Mouse (Mus musculus): Measurements from ENCODE around the gene Bcl2l12. TPM values are rescaled to one million over a fixed set of nuclear protein-coding genes. Genes with fewer than 3 reads are reported as not detected.
A peak's percentile ranks its signal among the peaks of the same experiment; 100 is the strongest.

The Bcl2l12 gene
- polyA plus RNA-seq (2014; fragmentation: Nextera tagmentation; extraction: Ambion mirVana), result 60.6 and 62.9 TPM in 2 replicates

DNA sequence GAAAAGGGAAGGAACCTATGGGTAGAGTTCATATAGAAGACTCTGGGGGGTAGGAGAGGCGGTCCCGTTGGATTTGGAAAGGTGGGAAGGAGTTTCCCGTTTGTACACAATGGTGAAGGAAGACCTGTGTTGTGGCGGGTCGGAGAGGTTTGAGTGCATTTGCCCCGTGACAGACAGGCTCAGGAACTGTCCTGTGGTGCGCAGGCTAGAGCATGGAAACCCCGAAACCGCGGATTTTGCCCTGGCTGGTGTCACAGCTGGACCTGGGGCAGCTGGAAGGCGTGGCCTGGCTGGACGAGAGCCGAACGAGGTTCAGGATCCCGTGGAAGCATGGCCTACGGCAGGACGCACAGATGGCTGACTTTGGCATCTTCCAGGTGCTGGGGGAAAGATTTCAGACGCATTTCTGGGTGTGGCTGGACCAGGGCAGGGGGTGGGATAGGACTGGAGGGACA, at the start of gene Bcl2l12:
Bcl2l12 (minus strand) TSS at position 212 of the 455 bp plus-strand sequence.
- peak within 1 kb of the TSS; percentile 84 for H3K27ac ChIP-seq (ENCODE audit: low read length)
- H3K36me3 ChIP-seq (ENCODE audit: control insufficient read depth, insufficient read depth, low read length), result peaks cover 38% of the 10 kb centered on the region
- peaks cover 8% of the 10 kb centered on the region for H3K4me1 ChIP-seq (ENCODE audit: control insufficient read depth, insufficient read depth, low read length)
- peak within 1 kb of the TSS; percentile 59 for H3K9ac ChIP-seq (replicated peaks; ENCODE audit: low read depth, low read length)
- 2% methylated on average over 18 of the region's 18 CpGs for WGBS
- no peaks in the 10 kb centered on the region for H3K9me3 ChIP-seq (ENCODE audit: control insufficient read depth, low read depth, low read length)
- H3K4me3 ChIP-seq (ENCODE audit: low read depth, low read length), result peak within 1 kb of the TSS; percentile 54
- H3K4me2 ChIP-seq (replicated peaks; ENCODE audit: low read depth, low read length), result peak within 1 kb of the TSS; percentile 93
- no peaks in the 10 kb centered on the region for H3K27me3 ChIP-seq (ENCODE audit: control insufficient read depth, insufficient read depth, low read length)
- ATAC-seq (ENCODE audit: insufficient number of reproducible peaks, insufficient read depth, low FRiP score, low read depth), result no peak

DNA sequence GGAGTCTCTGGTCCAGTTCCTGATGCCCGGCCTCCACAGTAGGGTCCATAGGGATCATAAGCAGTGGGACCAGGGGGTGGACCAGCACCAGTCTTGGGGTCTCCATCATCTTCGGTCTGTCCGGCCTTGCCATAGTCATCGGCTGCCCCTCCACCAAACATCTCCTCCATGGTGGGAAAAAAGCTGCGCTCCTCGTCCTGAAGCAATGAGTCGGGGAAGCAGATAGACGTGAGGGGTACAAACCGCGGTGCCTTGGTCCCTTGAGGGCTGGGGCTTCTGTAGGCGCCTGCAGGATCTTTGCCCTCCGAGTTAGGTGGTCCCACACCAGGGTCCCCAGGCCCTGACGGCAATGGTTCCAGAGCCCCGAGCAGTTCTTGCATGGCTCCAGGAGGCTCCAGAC, 49.0 kb upstream of the Bcl2l12 start:
- WGBS, result 95% methylated on average over 14 of the region's 14 CpGs
- peaks cover 78% of the 10 kb centered on the region for H3K36me3 ChIP-seq (ENCODE audit: control insufficient read depth, insufficient read depth, low read length)
- H3K9me3 ChIP-seq (ENCODE audit: control insufficient read depth, low read depth, low read length), result no peaks in the 10 kb centered on the region
- no peak overlapping the region for H3K4me3 ChIP-seq (ENCODE audit: low read depth, low read length)
- H3K27me3 ChIP-seq (ENCODE audit: control insufficient read depth, insufficient read depth, low read length), result no peaks in the 10 kb centered on the region
- ATAC-seq (ENCODE audit: insufficient number of reproducible peaks, insufficient read depth, low FRiP score, low read depth), result no peak
- H3K27ac ChIP-seq (ENCODE audit: low read length), result no peak overlapping the region
- peaks cover 9% of the 10 kb centered on the region for H3K4me1 ChIP-seq (ENCODE audit: control insufficient read depth, insufficient read depth, low read length)
- H3K4me2 ChIP-seq (replicated peaks; ENCODE audit: low read depth, low read length), result no peak overlapping the region
- no peak overlapping the region for H3K9ac ChIP-seq (replicated peaks; ENCODE audit: low read depth, low read length)

DNA sequence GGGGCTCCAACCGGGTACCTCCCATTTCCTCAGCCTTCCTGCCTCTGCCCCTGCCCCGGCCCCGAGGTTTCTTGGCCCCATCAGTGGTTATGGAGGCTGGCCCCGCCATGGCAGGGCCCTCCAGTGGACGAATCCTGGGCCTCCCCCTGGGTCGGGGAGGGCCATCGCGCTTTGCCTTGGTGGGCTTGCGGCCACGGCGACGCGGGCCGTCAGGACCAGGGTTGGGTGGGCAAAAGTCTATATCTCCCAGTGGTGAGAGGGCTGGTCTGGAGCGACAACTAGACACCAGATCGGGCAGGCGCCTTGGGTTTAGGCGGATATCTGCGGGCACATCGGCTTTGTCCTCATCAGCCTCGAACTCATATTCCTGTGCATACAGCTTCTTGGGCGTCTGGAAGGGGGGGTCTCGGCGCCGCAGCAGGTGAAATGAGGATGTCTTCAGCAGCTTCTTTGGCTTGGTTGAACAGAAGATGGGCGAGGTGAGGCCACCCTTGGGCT, 48.4 kb upstream of the Bcl2l12 start:
- no peaks in the 10 kb centered on the region for H3K9me3 ChIP-seq (ENCODE audit: control insufficient read depth, low read depth, low read length)
- no peaks in the 10 kb centered on the region for H3K27me3 ChIP-seq (ENCODE audit: control insufficient read depth, insufficient read depth, low read length)
- peaks cover 9% of the 10 kb centered on the region for H3K4me1 ChIP-seq (ENCODE audit: control insufficient read depth, insufficient read depth, low read length)
- H3K4me3 ChIP-seq (ENCODE audit: low read depth, low read length), result no peak overlapping the region
- H3K4me2 ChIP-seq (replicated peaks; ENCODE audit: low read depth, low read length), result no peak overlapping the region
- H3K36me3 ChIP-seq (ENCODE audit: control insufficient read depth, insufficient read depth, low read length), result peaks cover 84% of the 10 kb centered on the region
- no peak for ATAC-seq (ENCODE audit: insufficient number of reproducible peaks, insufficient read depth, low FRiP score, low read depth)
- 93% methylated on average over 26 of the region's 26 CpGs for WGBS
- no peak overlapping the region for H3K9ac ChIP-seq (replicated peaks; ENCODE audit: low read depth, low read length)
- H3K27ac ChIP-seq (ENCODE audit: low read length), result no peak overlapping the region

DNA sequence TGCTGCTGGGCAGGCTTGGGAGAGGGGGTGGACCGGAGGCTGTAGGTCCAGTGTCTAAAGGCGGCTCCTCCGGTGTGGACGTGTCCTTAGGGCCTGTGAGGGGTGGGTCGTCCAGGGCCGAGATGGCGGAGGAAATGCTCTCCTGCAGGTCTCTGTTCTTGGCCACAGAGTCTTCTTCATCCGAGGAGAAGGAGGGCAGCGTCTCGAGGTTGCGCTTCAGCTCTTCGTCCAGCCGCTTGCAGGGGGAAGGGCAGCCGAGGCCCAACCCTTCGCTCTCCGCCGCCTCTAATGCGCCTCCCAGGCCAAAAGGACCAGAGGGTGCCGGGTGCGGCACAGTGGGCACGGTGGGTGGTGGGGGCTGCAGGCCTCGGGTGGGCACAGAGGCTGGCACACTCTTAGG, 47.2 kb upstream of the Bcl2l12 start:
- Histone ChIP-seq H3K27me3 (ENCODE audit: control insufficient read depth, insufficient read depth, low read length) (no peaks in the 10 kb centered on the region), H3K4me2 (replicated peaks; ENCODE audit: low read depth, low read length) (no peak overlapping the region), H3K4me1 (ENCODE audit: control insufficient read depth, insufficient read depth, low read length) (peaks cover 4% of the 10 kb centered on the region; the same call in 1 of the 2 replicates), H3K9me3 (ENCODE audit: control insufficient read depth, low read depth, low read length) (no peaks in the 10 kb centered on the region), H3K27ac (ENCODE audit: low read length) (no peak overlapping the region), H3K36me3 (ENCODE audit: control insufficient read depth, insufficient read depth, low read length) (peaks cover 96% of the 10 kb centered on the region), H3K9ac (replicated peaks; ENCODE audit: low read depth, low read length) (no peak overlapping the region), H3K4me3 (ENCODE audit: low read depth, low read length) (no peak overlapping the region)
- ATAC-seq (ENCODE audit: insufficient number of reproducible peaks, insufficient read depth, low FRiP score, low read depth), result no peak
- 96% methylated on average over 22 of the region's 22 CpGs for WGBS

DNA sequence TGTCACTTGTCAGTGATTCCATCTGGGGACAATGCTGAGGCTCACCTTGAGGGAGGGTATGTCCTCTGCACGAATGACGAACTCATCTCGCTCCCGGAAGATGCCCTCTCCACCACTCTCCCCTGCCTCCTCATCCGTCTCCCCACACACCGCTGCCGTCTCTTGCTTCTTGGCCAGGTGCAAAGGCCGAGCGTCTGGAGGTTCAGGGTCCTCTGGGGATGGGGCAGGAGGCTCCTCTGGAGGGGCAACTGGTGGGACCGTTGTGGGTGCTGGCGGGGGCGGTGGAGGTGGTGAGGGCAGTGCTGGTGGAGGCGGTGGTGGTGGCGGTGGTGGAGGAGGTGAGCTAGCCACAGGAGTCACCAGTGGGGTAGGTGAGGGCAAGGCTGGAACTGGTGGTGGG, 44.8 kb upstream of the Bcl2l12 start:
- 91% methylated on average over 14 of the region's 14 CpGs for WGBS
- no peaks in the 10 kb centered on the region for H3K4me1 ChIP-seq (ENCODE audit: control insufficient read depth, insufficient read depth, low read length)
- H3K4me2 ChIP-seq (replicated peaks; ENCODE audit: low read depth, low read length), result no peak overlapping the region
- no peak overlapping the region for H3K27ac ChIP-seq (ENCODE audit: low read length)
- H3K9me3 ChIP-seq (ENCODE audit: control insufficient read depth, low read depth, low read length), result no peaks in the 10 kb centered on the region
- H3K9ac ChIP-seq (replicated peaks; ENCODE audit: low read depth, low read length), result no peak overlapping the region
- H3K27me3 ChIP-seq (ENCODE audit: control insufficient read depth, insufficient read depth, low read length), result no peaks in the 10 kb centered on the region
- ATAC-seq (ENCODE audit: insufficient number of reproducible peaks, insufficient read depth, low FRiP score, low read depth), result no peak
- H3K4me3 ChIP-seq (ENCODE audit: low read depth, low read length), result no peak overlapping the region
- H3K36me3 ChIP-seq (ENCODE audit: control insufficient read depth, insufficient read depth, low read length), result peaks cover 94% of the 10 kb centered on the region

DNA sequence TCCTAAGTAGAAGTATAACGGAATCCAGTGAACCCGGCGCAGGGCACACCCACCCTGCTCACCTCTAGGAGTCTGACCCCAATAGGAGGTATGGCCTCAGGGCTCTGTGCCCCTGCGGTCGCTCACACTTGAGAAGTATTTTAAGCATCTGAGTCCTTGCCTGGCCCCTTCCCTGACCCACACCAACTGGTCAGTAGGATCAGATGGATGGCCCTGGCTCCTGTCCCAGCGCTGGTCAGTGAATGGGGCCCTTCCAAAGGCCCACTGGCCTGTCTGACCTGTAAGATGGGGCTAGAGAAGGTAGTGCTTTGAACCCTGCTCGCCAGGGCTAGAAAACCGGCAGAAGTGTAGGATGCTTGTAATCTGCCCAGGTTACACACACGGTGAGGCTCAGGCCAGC, 42.3 kb upstream of the Bcl2l12 start:
- Histone ChIP-seq H3K36me3 (ENCODE audit: control insufficient read depth, insufficient read depth, low read length) (peaks cover 94% of the 10 kb centered on the region), H3K9ac (replicated peaks; ENCODE audit: low read depth, low read length) (no peak overlapping the region), H3K4me3 (ENCODE audit: low read depth, low read length) (no peak overlapping the region), H3K9me3 (ENCODE audit: control insufficient read depth, low read depth, low read length) (no peaks in the 10 kb centered on the region), H3K27me3 (ENCODE audit: control insufficient read depth, insufficient read depth, low read length) (no peaks in the 10 kb centered on the region), H3K27ac (ENCODE audit: low read length) (no peak overlapping the region), H3K4me1 (ENCODE audit: control insufficient read depth, insufficient read depth, low read length) (no peaks in the 10 kb centered on the region), H3K4me2 (replicated peaks; ENCODE audit: low read depth, low read length) (no peak overlapping the region)
- WGBS, result 91% methylated on average over 9 of the region's 9 CpGs
- ATAC-seq (ENCODE audit: insufficient number of reproducible peaks, insufficient read depth, low FRiP score, low read depth), result no peak

DNA sequence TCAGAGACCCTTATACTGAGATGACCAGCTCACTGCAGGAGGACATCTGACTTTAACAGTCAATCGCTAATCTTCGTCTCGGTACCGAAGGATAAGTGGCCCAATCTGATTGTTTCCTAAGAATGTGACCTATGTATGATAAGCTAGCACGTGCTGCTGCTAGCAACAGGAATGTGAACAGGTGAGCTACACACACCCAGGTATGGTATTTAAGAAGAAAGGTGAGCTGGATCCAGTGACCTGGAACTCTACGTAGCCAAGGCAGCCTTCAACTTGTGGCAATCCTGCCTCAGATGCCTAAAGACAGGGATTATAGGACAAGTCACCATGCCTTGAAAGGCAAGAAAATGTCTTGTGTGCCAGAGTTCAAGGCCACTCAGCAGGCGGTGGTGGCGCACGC, 39.9 kb upstream of the Bcl2l12 start:
- Histone ChIP-seq H3K4me3 (ENCODE audit: low read depth, low read length) (no peak overlapping the region), H3K9me3 (ENCODE audit: control insufficient read depth, low read depth, low read length) (no peaks in the 10 kb centered on the region)
- ATAC-seq (ENCODE audit: insufficient number of reproducible peaks, insufficient read depth, low FRiP score, low read depth), result no peak

DNA sequence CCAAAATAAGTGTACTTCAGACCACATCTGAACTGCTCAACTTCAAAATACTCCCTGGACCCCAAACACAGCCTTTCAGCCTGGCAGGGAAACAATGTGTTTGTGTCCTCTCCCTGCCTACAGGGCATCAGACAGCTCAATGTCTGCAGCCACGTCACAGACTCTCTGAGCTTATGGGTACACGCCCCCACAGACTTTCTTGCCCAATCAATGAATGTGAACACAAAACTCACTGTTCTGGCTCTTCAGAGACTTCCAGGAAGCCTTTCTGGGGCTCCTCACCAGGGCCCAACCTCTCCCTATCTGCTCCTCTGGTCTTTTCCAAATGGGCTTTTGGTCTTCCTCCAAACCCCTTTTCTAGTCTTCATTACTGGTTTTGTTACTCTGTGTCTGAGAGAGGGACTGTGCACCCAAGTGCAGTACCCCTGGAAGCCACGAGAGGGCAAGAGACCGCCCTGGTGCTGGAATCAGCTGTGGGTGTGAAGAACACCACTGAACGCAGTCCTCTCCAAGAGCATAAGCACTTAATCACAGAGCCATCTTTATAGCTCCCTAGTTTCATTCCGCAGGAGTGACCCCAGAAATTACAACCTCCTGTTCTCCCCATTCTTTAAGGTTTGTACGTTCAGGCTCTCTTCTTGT, 39.3 kb upstream of the Bcl2l12 start:
- Histone ChIP-seq H3K27me3 (ENCODE audit: control insufficient read depth, insufficient read depth, low read length) (no peaks in the 10 kb centered on the region), H3K36me3 (ENCODE audit: control insufficient read depth, insufficient read depth, low read length) (peaks cover 94% of the 10 kb centered on the region), H3K9ac (replicated peaks; ENCODE audit: low read depth, low read length) (no peak overlapping the region), H3K4me2 (replicated peaks; ENCODE audit: low read depth, low read length) (no peak overlapping the region), H3K4me3 (ENCODE audit: low read depth, low read length) (no peak overlapping the region), H3K4me1 (ENCODE audit: control insufficient read depth, insufficient read depth, low read length) (no peaks in the 10 kb centered on the region), H3K27ac (ENCODE audit: low read length) (no peak overlapping the region), H3K9me3 (ENCODE audit: control insufficient read depth, low read depth, low read length) (no peaks in the 10 kb centered on the region)
- WGBS, result 72% methylated on average over 7 of the region's 7 CpGs
- no peak for ATAC-seq (ENCODE audit: insufficient number of reproducible peaks, insufficient read depth, low FRiP score, low read depth)

More for the DNA sequence above, 39.9 kb upstream of the Bcl2l12 start:
- Histone ChIP-seq H3K27me3 (ENCODE audit: control insufficient read depth, insufficient read depth, low read length) (no peaks in the 10 kb centered on the region), H3K9ac (replicated peaks; ENCODE audit: low read depth, low read length) (no peak overlapping the region), H3K4me1 (ENCODE audit: control insufficient read depth, insufficient read depth, low read length) (no peaks in the 10 kb centered on the region), H3K4me2 (replicated peaks; ENCODE audit: low read depth, low read length) (no peak overlapping the region), H3K36me3 (ENCODE audit: control insufficient read depth, insufficient read depth, low read length) (peaks cover 94% of the 10 kb centered on the region), H3K27ac (ENCODE audit: low read length) (no peak overlapping the region)
- WGBS, result 92% methylated on average over 9 of the region's 9 CpGs

DNA sequence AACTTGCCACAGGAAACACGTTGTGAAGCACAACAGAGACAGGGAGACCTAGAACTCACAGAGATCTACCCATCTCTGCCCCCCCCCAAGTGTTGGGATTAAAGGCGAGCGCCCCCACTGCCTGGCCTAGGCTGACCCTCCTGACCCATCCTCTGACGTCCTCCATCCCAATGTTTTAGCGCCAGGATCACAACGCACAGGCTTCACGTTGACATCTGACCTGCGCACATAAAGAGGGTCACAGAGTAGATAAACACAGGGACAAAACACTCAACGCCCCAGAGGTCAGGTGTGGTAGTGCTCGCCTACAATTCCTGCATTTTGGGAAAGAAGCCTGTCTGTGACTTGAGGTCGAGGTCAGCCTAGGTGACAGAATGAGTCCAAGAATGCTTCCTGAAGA, 38.2 kb upstream of the Bcl2l12 start:
- no peak overlapping the region for H3K9ac ChIP-seq (replicated peaks; ENCODE audit: low read depth, low read length)
- H3K4me3 ChIP-seq (ENCODE audit: low read depth, low read length), result no peak overlapping the region
- no peaks in the 10 kb centered on the region for H3K9me3 ChIP-seq (ENCODE audit: control insufficient read depth, low read depth, low read length)
- no peaks in the 10 kb centered on the region for H3K4me1 ChIP-seq (ENCODE audit: control insufficient read depth, insufficient read depth, low read length)
- WGBS, result 78% methylated on average over 11 of the region's 11 CpGs
- H3K27me3 ChIP-seq (ENCODE audit: control insufficient read depth, insufficient read depth, low read length), result no peaks in the 10 kb centered on the region
- no peak overlapping the region for H3K4me2 ChIP-seq (replicated peaks; ENCODE audit: low read depth, low read length)
- peaks cover 94% of the 10 kb centered on the region for H3K36me3 ChIP-seq (ENCODE audit: control insufficient read depth, insufficient read depth, low read length)
- no peak for ATAC-seq (ENCODE audit: insufficient number of reproducible peaks, insufficient read depth, low FRiP score, low read depth)
- no peak overlapping the region for H3K27ac ChIP-seq (ENCODE audit: low read length)

Measured in stomach, embryonic 14.5 days (tissue).